Mouse (Mus musculus) forebrain, embryonic 12.5 days (tissue): ENCODE data around the gene Ifna4. TPM values are rescaled to one million over a fixed set of nuclear protein-coding genes. Genes with fewer than 3 reads are reported as not detected.
A peak's percentile ranks its signal among the peaks of the same experiment; 100 is the strongest.
"Not testable (repeated sequence)": the region's sequence is repeated elsewhere in the genome, so short reads cannot be mapped to it uniquely, and the experiment has no call there.

Source experiments
- ATAC-seq: fragments of 200-750 bp; cut with Nextera tagmentation; 2 replicates; pipeline ENCODE4 v1.8.0; 2017; ENCODE audit warnings: moderate TSS enrichment; ENCODE audit not compliant: low FRiP score
- H3K27ac ChIP-seq: fragments of 300-500 bp; sonication (generic); 2 replicates; pipeline ENCODE4 v1.5.1; 2016; ENCODE audit warnings: mild to moderate bottlenecking
- H3K27me3 ChIP-seq: fragments of 300-500 bp; sonication (generic); 2 replicates; pipeline ENCODE4 v1.6.1; 2016; ENCODE audit warnings: mild to moderate bottlenecking
- H3K36me3 ChIP-seq: fragments of 300-500 bp; sonication (generic); replicated peaks from 2 replicates; pipeline ENCODE4 v1.6.1; 2016; ENCODE audit warnings: mild to moderate bottlenecking
- H3K4me1 ChIP-seq: fragments of 300-500 bp; sonication (generic); 2 replicates; pipeline ENCODE4 v1.6.1; 2016
- H3K4me2 ChIP-seq: fragments of 300-500 bp; sonication (generic); 2 replicates; pipeline ENCODE4 v1.6.1; 2016; ENCODE audit warnings: mild to moderate bottlenecking, moderate library complexity
- H3K4me3 ChIP-seq: fragments of 300-500 bp; sonication (generic); replicated peaks from 2 replicates; pipeline ENCODE4 v1.5.1; 2016; ENCODE audit warnings: mild to moderate bottlenecking
- H3K9ac ChIP-seq: fragments of 300-500 bp; sonication (generic); 2 replicates; pipeline ENCODE4 v1.6.1; 2016; ENCODE audit warnings: mild to moderate bottlenecking
- H3K9me3 ChIP-seq: fragments of 300-500 bp; sonication (generic); 2 replicates; pipeline ENCODE4 v1.6.1; 2016
- WGBS: fragments of 180-500 bp; shearing (Covaris S2); methylation state at CpG from one replicate; pipeline ENCODE4 v1.1.7; 2016; 5-methylcytosine and 5-hydroxymethylcytosine counted together
- polyA plus RNA-seq: library from polyadenylated mRNA; unstranded; fragments of >200 nt; fragmentation: Nextera tagmentation; extraction: Ambion mirVana; gene quantifications from 2 replicates; pipeline ENCODE4 v1.2.1, GENCODE M21; 2016

Gene Ifna4
- not detected in 2 replicates for polyA plus RNA-seq

DNA sequence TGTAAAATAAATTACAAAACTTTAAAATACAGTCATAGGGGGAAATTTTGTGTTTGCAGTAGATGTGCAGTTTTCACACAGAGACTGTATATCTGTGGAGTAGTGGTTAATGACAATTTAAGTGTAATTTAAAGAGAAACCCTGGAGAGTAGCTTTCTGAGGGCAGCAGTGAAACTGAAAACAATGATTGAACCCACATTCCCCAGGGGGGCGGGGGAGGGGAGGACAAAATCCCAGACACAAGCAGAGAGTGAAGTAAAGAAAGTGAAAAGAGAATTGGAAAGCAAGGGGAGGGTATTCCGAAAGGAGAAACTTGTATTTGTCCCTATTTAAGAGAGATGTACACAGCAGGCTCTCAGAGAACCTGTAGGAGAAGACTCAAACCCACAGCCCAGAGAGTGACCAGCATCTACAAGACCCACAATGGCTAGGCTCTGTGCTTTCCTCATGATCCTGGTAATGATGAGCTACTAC lies at the start of gene Ifna4:
TSS of gene Ifna4 (plus strand) at position 424 of the 474 bp plus-strand sequence.
- Histone ChIP-seq H3K36me3 (no peaks in the 10 kb centered on the region), H3K27me3 (no peaks in the 10 kb centered on the region), H3K27ac (no peak within 1 kb of the TSS), H3K4me1 (no peaks in the 10 kb centered on the region), H3K9me3 (no peaks in the 10 kb centered on the region), H3K4me2 (no peak within 1 kb of the TSS), H3K9ac (no peak within 1 kb of the TSS), H3K4me3 (no peak within 1 kb of the TSS)
- no peak for ATAC-seq
- 34% methylated on average over 2 of the region's 2 CpGs for WGBS

DNA sequence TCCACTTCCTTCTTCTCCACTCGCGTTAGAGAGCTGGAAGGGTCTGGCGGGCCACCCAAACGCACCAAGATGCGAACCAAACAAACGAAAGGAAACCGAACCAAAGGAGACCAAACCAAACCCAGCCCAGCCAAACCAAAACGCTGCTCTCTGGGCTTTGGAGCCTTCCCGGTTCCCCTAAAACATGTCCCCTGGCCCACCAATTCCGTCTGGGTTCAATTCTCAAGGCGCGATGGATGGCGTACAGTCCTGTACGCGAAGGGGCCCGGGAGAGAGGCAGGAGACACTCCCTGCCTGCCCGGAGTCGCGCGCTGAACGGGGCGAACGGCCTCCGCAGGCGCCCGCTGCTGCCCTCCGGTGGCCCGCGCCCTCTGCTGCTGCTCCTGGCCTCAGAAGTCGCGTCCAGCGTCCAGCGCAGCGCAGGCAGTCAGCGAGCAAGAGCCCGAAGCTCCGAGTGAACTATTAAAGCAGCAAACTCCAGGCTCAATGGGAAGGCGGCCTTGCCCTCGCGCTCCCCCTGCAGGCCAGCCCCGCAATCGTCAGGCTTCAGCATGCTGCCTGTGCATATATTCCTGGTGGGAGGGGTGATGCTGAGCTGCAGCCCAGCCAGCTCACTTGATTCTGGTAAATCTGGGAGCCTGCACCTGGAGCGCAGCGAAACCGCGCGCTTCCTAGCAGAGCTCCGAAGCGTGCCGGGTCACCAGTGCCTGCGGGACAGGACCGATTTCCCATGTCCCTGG lies 47.6 kb upstream of the Ifna4 start, which contains the start of gene Gm13275:
TSS of gene Gm13275 (plus strand) at position 552 of the 740 bp plus-strand sequence.
- not testable (repeated sequence) for H3K9ac ChIP-seq, H3K4me1 ChIP-seq, ATAC-seq, H3K27me3 ChIP-seq, H3K36me3 ChIP-seq, H3K9me3 ChIP-seq, H3K4me3 ChIP-seq, H3K27ac ChIP-seq, H3K4me2 ChIP-seq
- WGBS = 3% methylated on average over 8 of the region's 52 CpGs

DNA sequence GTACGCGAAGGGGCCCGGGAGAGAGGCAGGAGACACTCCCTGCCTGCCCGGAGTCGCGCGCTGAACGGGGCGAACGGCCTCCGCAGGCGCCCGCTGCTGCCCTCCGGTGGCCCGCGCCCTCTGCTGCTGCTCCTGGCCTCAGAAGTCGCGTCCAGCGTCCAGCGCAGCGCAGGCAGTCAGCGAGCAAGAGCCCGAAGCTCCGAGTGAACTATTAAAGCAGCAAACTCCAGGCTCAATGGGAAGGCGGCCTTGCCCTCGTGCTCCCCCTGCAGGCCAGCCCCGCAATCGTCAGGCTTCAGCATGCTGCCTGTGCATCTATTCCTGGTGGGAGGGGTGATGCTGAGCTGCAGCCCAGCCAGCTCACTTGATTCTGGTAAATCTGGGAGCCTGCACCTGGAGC lies 44.6 kb upstream of the Ifna4 start, which contains the start of gene Gm13279:
TSS of gene Gm13279 (plus strand) at position 301 of the 400 bp plus-strand sequence.
- not testable (repeated sequence) for ATAC-seq, H3K4me2 ChIP-seq, H3K9me3 ChIP-seq, H3K27me3 ChIP-seq, H3K4me3 ChIP-seq, H3K9ac ChIP-seq, H3K36me3 ChIP-seq, H3K4me1 ChIP-seq, H3K27ac ChIP-seq
- no CpG with 5 or more reads among the region's 28 CpGs for WGBS

DNA sequence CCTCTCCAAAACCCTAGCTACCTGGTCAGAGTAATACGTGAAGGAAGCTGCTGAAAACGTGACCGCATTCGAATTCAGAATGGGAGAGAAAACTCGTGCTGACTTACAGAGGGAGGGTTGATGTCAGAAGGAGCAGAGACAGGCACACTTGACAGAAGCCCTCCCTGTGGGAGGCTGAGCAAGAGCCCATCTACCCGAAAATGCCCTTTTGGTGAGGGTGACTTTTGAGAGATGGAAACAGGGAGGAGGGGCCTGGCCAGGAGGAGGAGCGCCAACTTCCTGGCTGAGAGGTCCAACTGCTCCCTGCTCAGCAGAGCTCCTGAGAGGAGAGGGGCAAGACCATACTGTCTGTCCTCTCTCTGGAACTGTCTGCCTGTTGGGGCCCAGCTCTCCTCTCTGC lies 42.3 kb upstream of the Ifna4 start, which contains the start of gene Gm13285:
TSS of gene Gm13285 (plus strand) at position 301 of the 400 bp plus-strand sequence.
- not testable (repeated sequence) for H3K27me3 ChIP-seq, H3K4me2 ChIP-seq, H3K4me3 ChIP-seq, H3K36me3 ChIP-seq, ATAC-seq, H3K9me3 ChIP-seq, H3K9ac ChIP-seq, H3K4me1 ChIP-seq, H3K27ac ChIP-seq
- 11% methylated on average over 5 of the region's 7 CpGs for WGBS

DNA sequence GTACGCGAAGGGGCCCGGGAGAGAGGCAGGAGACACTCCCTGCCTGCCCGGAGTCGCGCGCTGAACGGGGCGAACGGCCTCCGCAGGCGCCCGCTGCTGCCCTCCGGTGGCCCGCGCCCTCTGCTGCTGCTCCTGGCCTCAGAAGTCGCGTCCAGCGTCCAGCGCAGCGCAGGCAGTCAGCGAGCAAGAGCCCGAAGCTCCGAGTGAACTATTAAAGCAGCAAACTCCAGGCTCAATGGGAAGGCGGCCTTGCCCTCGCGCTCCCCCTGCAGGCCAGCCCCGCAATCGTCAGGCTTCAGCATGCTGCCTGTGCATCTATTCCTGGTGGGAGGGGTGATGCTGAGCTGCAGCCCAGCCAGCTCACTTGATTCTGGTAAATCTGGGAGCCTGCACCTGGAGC lies 38.7 kb upstream of the Ifna4 start, which contains the start of gene Gm13287:
TSS of gene Gm13287 (plus strand) at position 301 of the 400 bp plus-strand sequence.
- H3K4me2 ChIP-seq, H3K9me3 ChIP-seq, H3K36me3 ChIP-seq: not testable (repeated sequence)

DNA sequence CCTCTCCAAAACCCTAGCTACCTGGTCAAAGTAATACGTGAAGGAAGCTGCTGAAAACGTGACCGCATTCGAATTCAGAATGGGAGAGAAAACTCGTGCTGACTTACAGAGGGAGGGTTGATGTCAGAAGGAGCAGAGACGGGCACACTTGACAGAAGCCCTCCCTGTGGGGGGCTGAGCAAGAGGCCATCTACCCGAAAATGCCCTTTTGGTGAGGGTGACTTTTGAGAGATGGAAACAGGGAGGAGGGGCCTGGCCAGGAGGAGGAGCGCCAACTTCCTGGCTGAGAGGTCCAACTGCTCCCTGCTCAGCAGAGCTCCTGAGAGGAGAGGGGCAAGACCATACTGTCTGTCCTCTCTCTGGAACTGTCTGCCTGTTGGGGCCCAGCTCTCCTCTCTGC lies 36.4 kb upstream of the Ifna4 start, which contains the start of gene Gm13288:
TSS of gene Gm13288 (plus strand) at position 301 of the 400 bp plus-strand sequence.
- Histone ChIP-seq H3K4me3 (peak within 1 kb of the TSS; percentile 26), H3K4me2 (peak within 1 kb of the TSS; percentile 44; the same call in 1 of the 2 replicates)

More for the DNA sequence above, 38.7 kb upstream of the Ifna4 start, which contains the start of gene Gm13287:
- no CpG with 5 or more reads among the region's 29 CpGs for WGBS
- H3K27ac ChIP-seq, ATAC-seq, H3K27me3 ChIP-seq, H3K4me3 ChIP-seq, H3K9ac ChIP-seq, H3K4me1 ChIP-seq: not testable (repeated sequence)

DNA sequence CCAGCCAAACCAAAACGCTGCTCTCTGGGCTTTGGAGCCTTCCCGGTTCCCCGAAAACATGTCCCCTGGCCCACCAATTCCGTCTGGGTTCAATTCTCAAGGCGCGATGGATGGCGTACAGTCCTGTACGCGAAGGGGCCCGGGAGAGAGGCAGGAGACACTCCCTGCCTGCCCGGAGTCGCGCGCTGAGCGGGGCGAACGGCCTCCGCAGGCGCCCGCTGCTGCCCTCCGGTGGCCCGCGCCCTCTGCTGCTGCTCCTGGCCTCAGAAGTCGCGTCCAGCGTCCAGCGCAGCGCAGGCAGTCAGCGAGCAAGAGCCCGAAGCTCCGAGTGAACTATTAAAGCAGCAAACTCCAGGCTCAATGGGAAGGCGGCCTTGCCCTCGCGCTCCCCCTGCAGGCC lies 35.9 kb upstream of the Ifna4 start:
- not testable (repeated sequence) for H3K9ac ChIP-seq, H3K36me3 ChIP-seq, H3K27me3 ChIP-seq, H3K4me1 ChIP-seq, H3K27ac ChIP-seq, H3K9me3 ChIP-seq, ATAC-seq
- peak overlapping the region; percentile 44; the same call in 1 of the 2 replicates for H3K4me2 ChIP-seq
- 0% methylated on average over 6 of the region's 34 CpGs for WGBS
- peak overlapping the region; percentile 26 for H3K4me3 ChIP-seq

More for the DNA sequence above, 36.4 kb upstream of the Ifna4 start, which contains the start of gene Gm13288:
- not testable (repeated sequence) for H3K4me1 ChIP-seq, H3K27ac ChIP-seq, H3K9me3 ChIP-seq, ATAC-seq, H3K9ac ChIP-seq, H3K36me3 ChIP-seq, H3K27me3 ChIP-seq
- WGBS = no CpG with 5 or more reads among the region's 8 CpGs

DNA sequence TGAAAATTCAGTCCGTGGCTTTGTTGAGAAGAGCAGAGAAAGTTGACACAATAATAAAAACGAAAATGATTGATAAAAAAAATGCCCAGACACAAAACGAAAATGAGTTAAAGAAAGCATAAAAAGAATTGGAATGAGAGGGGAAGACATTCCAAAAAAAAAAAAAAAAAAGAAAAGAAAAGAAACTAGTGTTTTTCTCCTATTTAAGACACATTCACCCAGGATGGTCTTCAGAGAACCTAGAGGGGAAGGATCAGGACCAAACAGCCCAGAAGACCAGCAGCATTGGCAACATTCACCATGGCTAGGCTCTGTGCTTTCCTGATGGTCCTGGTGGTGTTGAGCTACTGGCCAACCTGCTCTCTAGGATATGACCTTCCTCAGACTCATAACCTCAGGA lies 25.7 kb upstream of the Ifna4 start, which contains the start of gene Ifna7:
TSS of gene Ifna7 (plus strand) at position 301 of the 400 bp plus-strand sequence.
- Histone ChIP-seq H3K4me1 (no peaks in the 10 kb centered on the region), H3K9ac (no peak within 1 kb of the TSS), H3K27me3 (0 out of 2 replicates have a peak, but pooled peaks cover 4% of the 10 kb centered on the region), H3K36me3 (no peaks in the 10 kb centered on the region), H3K9me3 (no peaks in the 10 kb centered on the region), H3K4me3 (no peak within 1 kb of the TSS), H3K27ac (no peak within 1 kb of the TSS), H3K4me2 (no peak within 1 kb of the TSS)
- no peak for ATAC-seq
- WGBS = 64% methylated on average over 3 of the region's 3 CpGs

DNA sequence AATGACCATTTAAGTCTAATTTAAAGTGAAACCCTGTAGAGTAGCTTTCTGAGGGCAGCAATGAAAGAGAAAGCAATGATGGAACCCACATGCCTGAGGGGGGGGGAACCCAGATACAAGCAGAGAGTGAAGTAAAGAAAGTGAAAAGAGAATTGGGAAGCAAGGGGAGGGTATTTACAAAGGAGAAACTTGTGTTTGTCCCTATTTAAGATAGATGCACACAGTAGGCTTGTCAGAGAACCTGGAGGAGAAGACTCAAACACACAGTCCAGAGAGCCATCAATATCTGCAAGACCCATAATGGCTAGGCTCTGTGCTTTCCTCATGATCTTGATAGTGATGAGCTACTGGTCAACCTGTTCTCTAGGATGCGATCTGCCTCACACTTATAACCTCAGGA lies 22.0 kb upstream of the Ifna4 start, which contains the start of gene Ifna11:
TSS of gene Ifna11 (plus strand) at position 301 of the 400 bp plus-strand sequence.
- Histone ChIP-seq H3K27me3 (0 out of 2 replicates have a peak, but pooled peaks cover 2% of the 10 kb centered on the region), H3K4me3 (no peak within 1 kb of the TSS), H3K36me3 (no peaks in the 10 kb centered on the region), H3K27ac (no peak within 1 kb of the TSS), H3K4me2 (no peak within 1 kb of the TSS), H3K9ac (no peak within 1 kb of the TSS), H3K4me1 (no peaks in the 10 kb centered on the region), H3K9me3 (no peaks in the 10 kb centered on the region)
- WGBS = 88% methylated on average over 1 of the region's 1 CpGs
- ATAC-seq = no peak

DNA sequence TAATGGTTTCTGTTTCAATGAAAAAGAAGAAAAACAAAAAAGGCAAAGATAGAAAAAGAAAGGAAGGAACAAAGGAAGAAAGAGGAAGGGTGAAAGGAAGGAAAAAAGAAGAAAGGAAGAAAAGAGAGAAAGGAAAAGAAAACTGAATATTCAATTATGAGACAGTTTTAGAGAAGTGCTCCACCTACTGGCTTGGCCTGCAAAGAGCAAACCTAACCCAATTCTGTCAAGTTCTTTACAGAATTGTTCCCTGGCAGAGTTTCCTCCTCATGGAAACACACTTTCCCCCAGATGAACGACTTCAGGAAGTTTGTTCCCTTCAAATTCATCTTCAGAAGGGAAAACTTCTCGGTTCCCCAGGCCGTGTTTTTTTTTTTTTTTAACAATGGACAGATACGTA lies 18.7 kb upstream of the Ifna4 start:
- Histone ChIP-seq H3K9ac (no peak overlapping the region), H3K27me3 (no peaks in the 10 kb centered on the region), H3K4me2 (no peak overlapping the region), H3K9me3 (no peaks in the 10 kb centered on the region), H3K4me3 (no peak overlapping the region), H3K36me3 (no peaks in the 10 kb centered on the region), H3K27ac (no peak overlapping the region), H3K4me1 (no peaks in the 10 kb centered on the region)
- ATAC-seq = no peak
- WGBS = 28% methylated on average over 4 of the region's 4 CpGs

DNA sequence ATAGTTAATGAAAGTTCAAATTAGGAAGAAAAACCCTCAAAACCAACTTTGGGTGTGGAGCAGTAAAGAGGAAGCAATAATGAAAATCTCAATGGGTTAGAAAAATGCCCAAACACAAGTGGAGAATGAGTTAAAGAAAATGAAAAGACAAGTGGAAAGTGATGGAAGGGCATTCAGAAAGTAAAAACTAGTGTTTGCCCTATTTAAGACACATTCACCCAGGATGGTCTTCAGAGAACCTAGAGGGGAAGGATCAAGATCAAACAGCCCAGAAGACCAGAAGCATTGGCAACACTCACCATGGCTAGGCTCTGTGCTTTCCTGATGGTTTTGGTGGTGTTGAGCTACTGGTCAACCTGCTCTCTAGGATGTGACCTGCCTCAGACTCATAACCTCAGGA lies 14.5 kb upstream of the Ifna4 start, which contains the start of gene Ifna6:
TSS of gene Ifna6 (plus strand) at position 301 of the 400 bp plus-strand sequence.
- H3K36me3 ChIP-seq, H3K4me1 ChIP-seq, ATAC-seq, H3K9ac ChIP-seq, H3K9me3 ChIP-seq, H3K27me3 ChIP-seq, H3K4me2 ChIP-seq, H3K4me3 ChIP-seq, H3K27ac ChIP-seq: not testable (repeated sequence)

DNA sequence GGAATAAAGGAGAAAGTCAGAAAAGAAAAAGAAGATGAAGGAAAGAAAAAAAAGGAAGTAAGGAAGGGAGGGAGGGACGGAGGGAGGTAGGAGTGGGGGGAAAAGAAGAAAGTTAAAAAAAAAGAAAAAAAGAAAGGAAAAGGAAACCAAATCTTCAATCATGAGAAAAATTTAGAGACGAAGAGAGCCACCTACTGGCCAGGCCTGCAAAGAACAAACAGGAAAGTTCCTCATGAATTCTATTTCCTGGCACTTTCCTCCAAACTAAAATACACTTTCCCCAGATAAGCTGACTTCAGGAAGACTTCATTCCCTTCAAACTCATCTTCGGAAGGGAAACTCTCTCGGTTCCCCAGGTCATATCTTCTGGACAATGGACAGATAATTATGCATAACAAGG lies 11.1 kb upstream of the Ifna4 start:
- Histone ChIP-seq H3K4me2 (no peak overlapping the region), H3K27ac (no peak overlapping the region), H3K4me3 (no peak overlapping the region), H3K4me1 (no peaks in the 10 kb centered on the region), H3K9ac (no peak overlapping the region), H3K9me3 (no peaks in the 10 kb centered on the region), H3K27me3 (no peaks in the 10 kb centered on the region), H3K36me3 (no peaks in the 10 kb centered on the region)
- 29% methylated on average over 4 of the region's 4 CpGs for WGBS
- no peak for ATAC-seq
